ENCODE assay signal across 7 mouse cellular contexts in the genomic region with DNA sequence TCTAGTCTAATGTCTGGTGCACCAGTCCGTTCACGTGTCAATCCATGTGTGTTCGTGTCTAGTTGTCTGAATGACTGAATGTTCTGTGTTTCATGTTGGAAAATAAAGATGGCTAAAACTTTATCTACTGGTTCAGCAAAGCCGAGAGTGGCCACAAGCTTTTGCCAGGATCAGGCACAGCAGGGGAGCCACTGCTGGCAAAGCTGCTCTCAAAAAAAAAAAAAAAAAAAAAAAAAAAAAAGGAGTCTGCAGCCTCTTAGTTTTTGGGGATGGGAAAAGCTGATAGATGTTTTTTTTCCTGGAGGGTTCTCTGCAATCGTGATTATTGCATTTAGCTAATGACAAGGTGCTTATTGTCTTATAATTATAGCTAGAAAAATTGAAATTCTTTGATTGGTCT.
DNase-seq lines count a peak whose midpoint lies in the region; ATAC-seq and TF ChIP-seq lines count a peak whose summit lies in the region.
"Not testable (repeated sequence)": the region's sequence is repeated elsewhere in the genome, so short reads cannot be mapped to it uniquely, and the experiment has no call there.

No protein-coding gene starts in this region.

- H3K36me3 ChIP-seq in E14TG2a.4 (ENCODE audit: insufficient read depth, low read length); forebrain, embryonic 15.5 days; heart, embryonic 12.5 days; heart, embryonic 16.5 days (ENCODE audit: control insufficient read depth, insufficient read depth); midbrain, embryonic 14.5 days (ENCODE audit: control insufficient read depth, insufficient read depth, low read length): not testable (repeated sequence)

- peaks cover 20% of the 10 kb centered on the region for H3K4me1 ChIP-seq in E14TG2a.4 (replicated peaks; ENCODE audit: low read depth, low read length)
- peaks cover 13% of the 10 kb centered on the region; the same call in 1 of the 2 replicates for H3K4me1 ChIP-seq in forebrain, embryonic 15.5 days
- H3K4me1 ChIP-seq in heart, embryonic 12.5 days (replicated peaks); heart, embryonic 16.5 days (ENCODE audit: control insufficient read depth, insufficient read depth, low read length); midbrain, embryonic 14.5 days (ENCODE audit: control insufficient read depth, insufficient read depth, low read length): not testable (repeated sequence)

- not testable (repeated sequence) for TF ChIP-seq CTCF in E14TG2a.4 (conservative IDR thresholded peaks at IDR 0.05; ENCODE audit: low read length)

- peaks cover 37% of the 10 kb centered on the region for H3K9me3 ChIP-seq in E14TG2a.4 (ENCODE audit: low read length)
- H3K9me3 ChIP-seq in forebrain, embryonic 15.5 days; heart, embryonic 12.5 days (replicated peaks); heart, embryonic 16.5 days (replicated peaks; ENCODE audit: control insufficient read depth, low read length); midbrain, embryonic 14.5 days (ENCODE audit: control insufficient read depth, low read length): not testable (repeated sequence)

- WGBS in forebrain, embryonic 15.5 days: 10% methylated on average over 5 of the region's 5 CpGs
- 22% methylated on average over 5 of the region's 5 CpGs for WGBS in heart, embryonic 12.5 days
- 25% methylated on average over 5 of the region's 5 CpGs for WGBS in heart, embryonic 16.5 days
- 13% methylated on average over 5 of the region's 5 CpGs for WGBS in midbrain, embryonic 14.5 days

- not testable (repeated sequence) for ATAC-seq in forebrain, embryonic 15.5 days (replicated peaks); heart, embryonic 12.5 days (ENCODE audit: insufficient number of reproducible peaks, low FRiP score); heart, embryonic 16.5 days (replicated peaks; ENCODE audit: extremely low read depth, insufficient read depth, low FRiP score); midbrain, embryonic 14.5 days (ENCODE audit: low FRiP score, low TSS enrichment)

- H3K27me3 ChIP-seq in E14TG2a.4 (ENCODE audit: insufficient read depth, low read length); forebrain, embryonic 15.5 days; heart, embryonic 12.5 days (replicated peaks); heart, embryonic 16.5 days (ENCODE audit: control insufficient read depth, insufficient read depth, low read length); midbrain, embryonic 14.5 days (ENCODE audit: control insufficient read depth, insufficient read depth, low read length): not testable (repeated sequence)

- peak overlapping the region; percentile 27 for H3K4me2 ChIP-seq in forebrain, embryonic 15.5 days (replicated peaks)
- H3K4me2 ChIP-seq in heart, embryonic 12.5 days: peak overlapping the region; percentile 53; the same call in 1 of the 2 replicates
- peak overlapping the region; percentile 52 for H3K4me2 ChIP-seq in heart, embryonic 16.5 days (ENCODE audit: low read depth, low read length)
- H3K4me2 ChIP-seq in midbrain, embryonic 14.5 days (ENCODE audit: low read length): not testable (repeated sequence)

- intact Hi-C loops in left cerebral cortex, postnatal 4 days (cut with DNase I): not testable (repeated sequence)

- H3K27ac ChIP-seq in forebrain, embryonic 15.5 days (replicated peaks); heart, embryonic 12.5 days (ENCODE audit: poor library complexity, severe bottlenecking); heart, embryonic 16.5 days (ENCODE audit: low read length); midbrain, embryonic 14.5 days (replicated peaks; ENCODE audit: low read depth, low read length): not testable (repeated sequence)

- H3K9ac ChIP-seq in forebrain, embryonic 15.5 days (replicated peaks); heart, embryonic 12.5 days; heart, embryonic 16.5 days (ENCODE audit: low read length); midbrain, embryonic 14.5 days (replicated peaks; ENCODE audit: low read length): not testable (repeated sequence)

- DNase-seq in cerebellum, postnatal 14 days: peak; percentile 35 to 50
- DNase-seq in left cerebral cortex, postnatal 4 days: peak; percentile 33
- peak; percentile 10 for DNase-seq in midbrain, embryonic 14.5 days

- H3K4me3 ChIP-seq in E14TG2a.4 (replicated peaks; ENCODE audit: low read length): peak overlapping the region; percentile 67
- not testable (repeated sequence) for H3K4me3 ChIP-seq in forebrain, embryonic 15.5 days; heart, embryonic 12.5 days; heart, embryonic 16.5 days (ENCODE audit: low read length); midbrain, embryonic 14.5 days (replicated peaks; ENCODE audit: low read depth, low read length)
